Mouse (Mus musculus): ENCODE data around the gene Cysltr2.

DNA sequence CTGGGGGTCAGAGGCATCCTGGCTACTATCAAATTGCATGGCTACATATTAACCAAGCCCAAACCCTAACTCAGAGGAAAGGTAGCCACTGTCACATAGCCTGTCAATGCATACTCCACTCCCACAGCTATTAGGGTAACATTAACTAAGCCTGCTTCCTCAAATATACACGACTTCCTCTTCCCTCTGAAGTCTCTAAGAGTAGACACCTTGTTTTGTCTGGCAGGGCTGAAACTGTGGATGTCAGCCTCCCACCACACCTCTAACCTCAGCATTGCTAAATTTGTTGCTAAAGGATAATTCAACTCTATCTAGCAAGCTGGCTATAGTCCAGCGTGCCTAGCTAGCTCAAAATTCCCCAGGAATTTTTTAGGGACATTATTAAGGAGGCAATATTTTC, 7.2 kb downstream of the Cysltr2 start:
- TF ChIP-seq MAX (IDR thresholded peaks at IDR 0.05) (no peak), CTCF (IDR thresholded peaks at IDR 0.05; ENCODE audit: control insufficient read depth, insufficient read depth, insufficient read length) (no peak), CEBPB (IDR thresholded peaks at IDR 0.05; ENCODE audit: low read depth) (no peak), MYOG (IDR thresholded peaks at IDR 0.05; ENCODE audit: control insufficient read depth, extremely low read depth, insufficient read length) (no peak), USF1 (IDR thresholded peaks at IDR 0.05; ENCODE audit: low read depth) (no peak), FOSL1 (IDR thresholded peaks at IDR 0.05; ENCODE audit: insufficient read depth, low read length, poor library complexity, severe bottlenecking) (no peak), MYOD1 (IDR thresholded peaks at IDR 0.05; ENCODE audit: control insufficient read depth, insufficient read length, low read depth) (no peak)

All from C2C12 (cell line).